Mouse (Mus musculus) forebrain, embryonic 11.5 days (tissue): Measurements from ENCODE around the gene Fdxr. TPM values are rescaled to one million over a fixed set of nuclear protein-coding genes. Genes with fewer than 3 reads are reported as not detected.

Experiments
- ATAC-seq: fragments of 200-750 bp; cut with Nextera tagmentation; replicated peaks from 2 replicates; pipeline ENCODE4 v1.8.0; 2017; ENCODE audit warnings: moderate TSS enrichment; ENCODE audit not compliant: low FRiP score
- DNase-seq: peaks from one replicate; pipeline ENCODE4 v3.0.0-alpha.2; 2017; ENCODE audit warnings: low spot score
- H3K27ac ChIP-seq: fragments of 300-500 bp; sonication (generic); 2 replicates; pipeline ENCODE4 v1.5.1; 2014; ENCODE audit warnings: low read depth, low read length
- H3K27me3 ChIP-seq: fragments of 300-500 bp; sonication (generic); 2 replicates; pipeline ENCODE4 v1.6.1; 2014; ENCODE audit warnings: mild to moderate bottlenecking, low read length, mixed read lengths; ENCODE audit not compliant: control insufficient read depth, insufficient read depth
- H3K36me3 ChIP-seq: fragments of 300-500 bp; sonication (generic); 2 replicates; pipeline ENCODE4 v1.6.1; 2014; ENCODE audit warnings: mild to moderate bottlenecking, low read length, moderate library complexity, mixed read lengths; ENCODE audit not compliant: control insufficient read depth, insufficient read depth
- H3K4me1 ChIP-seq: fragments of 300-500 bp; sonication (generic); replicated peaks from 2 replicates; pipeline ENCODE4 v1.6.1; 2014; ENCODE audit warnings: low read length, mixed read lengths; ENCODE audit not compliant: control insufficient read depth, insufficient read depth
- H3K4me2 ChIP-seq: fragments of 300-500 bp; sonication (generic); 2 replicates; pipeline ENCODE4 v1.6.1; 2014; ENCODE audit warnings: low read depth, mild to moderate bottlenecking, low read length, moderate library complexity, mixed read lengths; ENCODE audit not compliant: severe bottlenecking
- H3K4me3 ChIP-seq: fragments of 300-500 bp; sonication (generic); 2 replicates; pipeline ENCODE4 v1.5.1; 2014; ENCODE audit warnings: low read depth, low read length
- H3K9ac ChIP-seq: fragments of 300-500 bp; sonication (generic); 2 replicates; pipeline ENCODE4 v1.6.1; 2014; ENCODE audit warnings: low read length
- H3K9me3 ChIP-seq: fragments of 300-500 bp; sonication (generic); 2 replicates; pipeline ENCODE4 v1.6.1; 2016; ENCODE audit warnings: low read length, mixed read lengths; ENCODE audit not compliant: control insufficient read depth
- whole genome bisulfite sequencing: fragments of 180-500 bp; shearing (Covaris S2); extraction: QIAGEN DNeasy Blood & Tissue Kit; methylation state at CpG from one replicate; pipeline ENCODE4 v1.1.7; 2014; 5-methylcytosine and 5-hydroxymethylcytosine counted together
- polyA plus RNA-seq: library from polyadenylated mRNA; unstranded; fragments of >200 nt; fragmentation: Nextera tagmentation; extraction: Ambion mirVana; gene quantifications from 2 replicates; pipeline ENCODE4 v1.2.1, GENCODE M21; 2014

Fdxr gene
- polyA plus RNA-seq, 1 experiment from 2014 or later: 13.8 TPM

GRCm38 (mm10) chr11:115247240-115247639 lies 29.6 kb downstream of the Fdxr start:
- peaks cover 3% of the 10 kb centered on the region; the same call in 1 of the 2 replicates for H3K4me1 ChIP-seq
- H3K4me3 ChIP-seq: no peak overlapping the region
- no peaks in the 10 kb centered on the region for H3K36me3 ChIP-seq
- H3K9me3 ChIP-seq: no peaks in the 10 kb centered on the region
- H3K9ac ChIP-seq: no peak overlapping the region
- 27% methylated on average over 3 of the region's 3 CpGs for WGBS
- ATAC-seq (no peak), DNase-seq (no peak)
- no peak overlapping the region for H3K27ac ChIP-seq
- no peak overlapping the region for H3K4me2 ChIP-seq
- peaks cover 34% of the 10 kb centered on the region for H3K27me3 ChIP-seq

- Histone ChIP-seq H3K4me1 (peaks cover 3% of the 10 kb centered on the region; the same call in 1 of the 2 replicates), H3K4me2 (no peak overlapping the region), H3K9ac (no peak overlapping the region), H3K27ac (no peak overlapping the region), H3K27me3 (peaks cover 30% of the 10 kb centered on the region), H3K9me3 (no peaks in the 10 kb centered on the region), H3K36me3 (no peaks in the 10 kb centered on the region), H3K4me3 (no peak overlapping the region)
- ATAC-seq (no peak), DNase-seq (no peak)
- 77% methylated on average over 8 of the region's 8 CpGs for WGBS
Measured at GRCm38 (mm10) chr11:115246386-115246785, 30.5 kb downstream of the Fdxr start.

GRCm38 (mm10) chr11:115244840-115245239 lies 32.0 kb downstream of the Fdxr start:
- no peak overlapping the region for H3K4me2 ChIP-seq
- no peak overlapping the region for H3K4me3 ChIP-seq
- WGBS: 83% methylated on average over 8 of the region's 8 CpGs
- no peaks in the 10 kb centered on the region for H3K9me3 ChIP-seq
- DNase-seq (no peak), ATAC-seq (no peak)
- H3K9ac ChIP-seq: no peak overlapping the region
- H3K36me3 ChIP-seq: no peaks in the 10 kb centered on the region
- 0 out of 2 replicates have a peak, but pooled peaks cover under 1% of the 10 kb centered on the region for H3K4me1 ChIP-seq
- H3K27ac ChIP-seq: no peak overlapping the region
- peaks cover 15% of the 10 kb centered on the region for H3K27me3 ChIP-seq

- H3K4me2 ChIP-seq: no peak overlapping the region
- peaks cover 5% of the 10 kb centered on the region for H3K27me3 ChIP-seq
- no peak overlapping the region for H3K27ac ChIP-seq
Measured at GRCm38 (mm10) chr11:115243783-115244182, 33.1 kb downstream of the Fdxr start.

GRCm38 (mm10) chr11:115242746-115243145 lies 34.1 kb downstream of the Fdxr start:
- no peaks in the 10 kb centered on the region for H3K4me1 ChIP-seq

More at GRCm38 (mm10) chr11:115243783-115244182, 33.1 kb downstream of the Fdxr start:
- 93% methylated on average over 12 of the region's 12 CpGs for WGBS
- ATAC-seq (no peak), DNase-seq (no peak)
- no peaks in the 10 kb centered on the region for H3K4me1 ChIP-seq
- no peak overlapping the region for H3K4me3 ChIP-seq
- H3K9ac ChIP-seq: no peak overlapping the region
- no peaks in the 10 kb centered on the region for H3K9me3 ChIP-seq
- no peaks in the 10 kb centered on the region for H3K36me3 ChIP-seq

GRCm38 (mm10) chr11:115241402-115241801 lies 35.4 kb downstream of the Fdxr start:
- DNase-seq: no peak
- Histone ChIP-seq H3K4me1 (no peaks in the 10 kb centered on the region; the same call in 1 of the 2 replicates), H3K4me3 (no peak overlapping the region), H3K27ac (no peak overlapping the region), H3K9me3 (no peaks in the 10 kb centered on the region), H3K9ac (no peak overlapping the region), H3K4me2 (no peak overlapping the region), H3K27me3 (no peaks in the 10 kb centered on the region), H3K36me3 (no peaks in the 10 kb centered on the region)
- WGBS: 86% methylated on average over 11 of the region's 11 CpGs
- no peak for ATAC-seq

More at GRCm38 (mm10) chr11:115242746-115243145, 34.1 kb downstream of the Fdxr start:
- DNase-seq: no peak
- H3K9me3 ChIP-seq: no peaks in the 10 kb centered on the region
- H3K36me3 ChIP-seq: no peaks in the 10 kb centered on the region
- no peak overlapping the region for H3K27ac ChIP-seq
- ATAC-seq: no peak
- no peak overlapping the region for H3K4me3 ChIP-seq
- no peaks in the 10 kb centered on the region for H3K27me3 ChIP-seq
- 73% methylated on average over 3 of the region's 3 CpGs for WGBS
- no peak overlapping the region for H3K9ac ChIP-seq
- no peak overlapping the region for H3K4me2 ChIP-seq

GRCm38 (mm10) chr11:115236570-115236969 lies 40.3 kb downstream of the Fdxr start:
- no peak overlapping the region for H3K4me3 ChIP-seq
- DNase-seq (no peak), ATAC-seq (no peak)
- H3K27me3 ChIP-seq: no peaks in the 10 kb centered on the region
- H3K27ac ChIP-seq: no peak overlapping the region
- H3K4me1 ChIP-seq: peaks cover 10% of the 10 kb centered on the region; the same call in 1 of the 2 replicates
- no peak overlapping the region for H3K9ac ChIP-seq
- WGBS: 69% methylated on average over 5 of the region's 5 CpGs
- H3K4me2 ChIP-seq: no peak overlapping the region
- no peaks in the 10 kb centered on the region for H3K9me3 ChIP-seq
- no peaks in the 10 kb centered on the region for H3K36me3 ChIP-seq

- no peak overlapping the region for H3K4me3 ChIP-seq
- H3K4me2 ChIP-seq: no peak overlapping the region
- ATAC-seq (no peak), DNase-seq (no peak)
- H3K9me3 ChIP-seq: no peaks in the 10 kb centered on the region
- H3K9ac ChIP-seq: no peak overlapping the region
- 84% methylated on average over 15 of the region's 15 CpGs for WGBS
- peaks cover 10% of the 10 kb centered on the region; the same call in 1 of the 2 replicates for H3K4me1 ChIP-seq
- no peaks in the 10 kb centered on the region for H3K36me3 ChIP-seq
- no peaks in the 10 kb centered on the region for H3K27me3 ChIP-seq
- no peak overlapping the region for H3K27ac ChIP-seq
Measured at GRCm38 (mm10) chr11:115234320-115235044, 42.4 kb downstream of the Fdxr start.
